8 mouse cellular contexts compared by ENCODE assay signal in genomic region chr9:63737426-63737931, GRCm38 (mm10). TPM values are rescaled to one million over a fixed set of nuclear protein-coding genes. Genes with fewer than 3 reads are reported as not detected.
DNase-seq lines count a peak whose midpoint lies in the region; ATAC-seq lines count a peak whose summit lies in the region.

No protein-coding gene starts in this region.

- peak; percentile 88 for DNase-seq in CD4-positive, CD25-positive, alpha-beta regulatory T cell, adult 2 months (ENCODE audit: low read depth, low spot score)
- DNase-seq in forelimb bud, embryonic 11.5 days (ENCODE audit: low read depth, low spot score), result peak; percentile 69
- DNase-seq in right cerebral cortex, postnatal 14 days, result no peak
- DNase-seq in ovary, postnatal 14 days (ENCODE audit: low spot score), result no peak

- no peaks in the 10 kb centered on the region for H3K27me3 ChIP-seq in heart, embryonic 13.5 days (replicated peaks)
- H3K27me3 ChIP-seq in heart, embryonic 11.5 days (ENCODE audit: control insufficient read depth, insufficient read depth, low read length), result no peaks in the 10 kb centered on the region
- no peaks in the 10 kb centered on the region for H3K27me3 ChIP-seq in neural tube, embryonic 15.5 days (replicated peaks)

- H3K4me1 ChIP-seq in heart, embryonic 13.5 days, result peaks cover 90% of the 10 kb centered on the region
- peaks cover 73% of the 10 kb centered on the region for H3K4me1 ChIP-seq in heart, embryonic 11.5 days (ENCODE audit: control insufficient read depth, insufficient read depth, low read length)
- H3K4me1 ChIP-seq in neural tube, embryonic 15.5 days, result peaks cover 37% of the 10 kb centered on the region

- peaks cover 13% of the 10 kb centered on the region for H3K36me3 ChIP-seq in heart, embryonic 13.5 days
- H3K36me3 ChIP-seq in heart, embryonic 11.5 days (ENCODE audit: control insufficient read depth, insufficient read depth, low read length), result no peaks in the 10 kb centered on the region
- no peaks in the 10 kb centered on the region for H3K36me3 ChIP-seq in neural tube, embryonic 15.5 days

- H3K9me3 ChIP-seq in heart, embryonic 13.5 days, result no peaks in the 10 kb centered on the region
- no peaks in the 10 kb centered on the region for H3K9me3 ChIP-seq in heart, embryonic 11.5 days (replicated peaks; ENCODE audit: control insufficient read depth, low read length)
- no peaks in the 10 kb centered on the region for H3K9me3 ChIP-seq in neural tube, embryonic 15.5 days (replicated peaks)

- 0 out of 2 replicates have a peak overlapping the region, but pooled peaks have one; percentile 15 for H3K27ac ChIP-seq in heart, embryonic 13.5 days (replicated peaks)
- no peak overlapping the region for H3K27ac ChIP-seq in heart, embryonic 11.5 days (ENCODE audit: low read depth, low read length)
- H3K27ac ChIP-seq in neural tube, embryonic 15.5 days (replicated peaks), result no peak overlapping the region

- H3K4me2 ChIP-seq in heart, embryonic 13.5 days, result no peak overlapping the region
- no peak overlapping the region for H3K4me2 ChIP-seq in heart, embryonic 11.5 days
- no peak overlapping the region for H3K4me2 ChIP-seq in neural tube, embryonic 15.5 days

- ATAC-seq in heart, embryonic 13.5 days (ENCODE audit: extremely low read depth, insufficient number of reproducible peaks, low FRiP score, low TSS enrichment), result no peak
- no peak for ATAC-seq in heart, embryonic 11.5 days (replicated peaks; ENCODE audit: insufficient number of reproducible peaks, low FRiP score, low TSS enrichment)
- ATAC-seq in megakaryocyte progenitor cell, adult 5-6 weeks (replicated peaks; ENCODE audit: poor library complexity), result peak; percentile 40
- no peak for ATAC-seq in neural tube, embryonic 15.5 days (ENCODE audit: low FRiP score)

- WGBS in heart, embryonic 13.5 days, result 75% methylated on average over 9 of the region's 9 CpGs
- 74% methylated on average over 9 of the region's 9 CpGs for WGBS in heart, embryonic 11.5 days (ENCODE audit: insufficient replicate concordance)
- WGBS in neural tube, embryonic 15.5 days, result 80% methylated on average over 9 of the region's 9 CpGs

- H3K9ac ChIP-seq in heart, embryonic 13.5 days, result 0 out of 2 replicates have a peak overlapping the region, but pooled peaks have one; percentile 33
- no peak overlapping the region for H3K9ac ChIP-seq in heart, embryonic 11.5 days (ENCODE audit: low read depth, low read length)
- no peak overlapping the region for H3K9ac ChIP-seq in neural tube, embryonic 15.5 days (replicated peaks)

- no peak overlapping the region for H3K4me3 ChIP-seq in heart, embryonic 13.5 days
- no peak overlapping the region for H3K4me3 ChIP-seq in heart, embryonic 11.5 days (ENCODE audit: low read depth, low read length)
- no peak overlapping the region for H3K4me3 ChIP-seq in neural tube, embryonic 15.5 days (replicated peaks)

RNA-seq across cellular contexts. Expression of gene Smad3, which starts 20.3 kb away (rescaled TPM):
- 11.3 and 11.9 TPM in 2 replicates for polyA plus RNA-seq in heart, embryonic 13.5 days (2015; fragmentation: Nextera tagmentation; extraction: Ambion mirVana)
- 9.7 and 11.4 TPM in 2 replicates for polyA plus RNA-seq in heart, embryonic 11.5 days (2014; fragmentation: Nextera tagmentation; extraction: Ambion mirVana)
- total RNA-seq in megakaryocyte progenitor cell, adult 5-6 weeks (2015), result 12.6 and 14.4 TPM in 2 replicates
- total RNA-seq in megakaryocyte progenitor cell, adult 5-6 weeks (2017), result 16.7 and 16.8 TPM in 2 replicates
- polyA plus RNA-seq in neural tube, embryonic 15.5 days (2015; fragmentation: Nextera tagmentation; extraction: Ambion mirVana), result 8.7 and 12.2 TPM in 2 replicates

Comparison
In these comparisons a context has a peak if more than half of its experiments do, and no peak if none do; other contexts are left out.
1. DNase-seq: peak in CD4-positive, CD25-positive, alpha-beta regulatory T cell, adult 2 months (single experiment) and forelimb bud, embryonic 11.5 days (single experiment); none in right cerebral cortex, postnatal 14 days (single experiment) and ovary, postnatal 14 days (single experiment).